Mouse (Mus musculus) erythroblast, embryonic 14.5 days (primary cell): Measurements from ENCODE around the gene Gm49673.
"Not testable (repeated sequence)": the region's sequence is repeated elsewhere in the genome, so short reads cannot be mapped to it uniquely, and the experiment has no call there.

Experiments used
- GATA1 ChIP-seq: IDR thresholded peaks from 2 replicates; pipeline ENCODE4 v1.6.1; 2012; ENCODE audit warnings: low read length, inconsistent platforms, mixed read lengths
- TAL1 ChIP-seq: IDR thresholded peaks from 3 replicates; pipeline ENCODE4 v1.6.1; 2012; ENCODE audit warnings: low read length, inconsistent platforms, mixed read lengths

DNA sequence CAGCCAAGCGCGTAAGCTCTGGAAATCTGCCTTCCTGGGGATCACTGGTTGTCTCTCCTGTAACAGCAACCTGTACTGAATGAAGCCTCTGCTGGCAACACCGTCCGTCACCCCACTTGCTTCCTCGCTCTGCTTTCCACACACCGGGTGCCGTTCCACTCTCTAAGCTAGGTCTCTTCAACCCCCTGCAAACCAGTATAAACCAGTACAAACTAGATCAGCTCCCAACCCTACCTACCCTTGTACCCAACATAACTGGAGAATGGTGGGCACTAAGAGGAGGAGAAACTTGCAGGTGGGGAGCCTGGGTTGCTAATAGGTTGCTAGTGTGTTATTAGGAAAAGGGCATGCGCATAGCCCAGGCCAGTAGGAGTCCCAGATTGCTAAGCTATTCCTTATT lies 8.4 kb upstream of the Gm49673 start:
- TF ChIP-seq GATA1, TAL1: not testable (repeated sequence)
